ENCODE assay signal across 11 mouse cellular contexts in the genomic region with DNA sequence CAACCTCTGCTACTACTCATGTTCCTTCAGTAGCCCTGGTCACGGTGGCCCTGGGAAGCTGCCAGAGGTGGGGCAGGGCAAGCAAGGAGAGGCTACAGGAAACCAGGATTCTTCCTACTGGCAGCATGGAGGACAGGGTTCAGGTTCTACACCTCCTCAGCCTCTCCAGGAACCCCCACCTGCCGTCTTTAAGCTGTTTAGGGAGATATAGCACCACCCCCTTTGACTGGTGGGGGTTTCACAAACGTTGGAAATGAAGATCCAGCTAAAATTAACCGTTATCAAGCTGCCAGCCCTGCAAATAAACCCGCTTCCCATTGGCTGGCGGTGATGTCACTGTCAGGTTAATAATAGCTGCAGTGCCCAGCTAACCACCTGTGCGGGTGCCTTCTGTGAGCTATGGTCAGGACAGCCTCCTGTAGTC. TPM values are rescaled to one million over a fixed set of nuclear protein-coding genes. Genes with fewer than 3 reads are reported as not detected.
A peak's percentile ranks its signal among the peaks of the same experiment; 100 is the strongest.
DNase-seq lines count a peak whose midpoint lies in the region; ATAC-seq and TF ChIP-seq lines count a peak whose summit lies in the region.
"Had no signal": no experiment of that assay in that cellular context is flagged by ENCODE, and none has a peak within 500 bp of the region (broad histone marks: within the 10 kb centered on the region; RNA-seq: fewer than 3 reads in every experiment).

No protein-coding gene starts in this region.

- peak overlapping the region; percentile 91 for H3K27ac ChIP-seq in forebrain, postnatal 0 days (ENCODE audit: low read depth, low read length)
- H3K27ac ChIP-seq: liver, embryonic 15.5 days had no signal

- peak overlapping the region; percentile 41 for H3K4me2 ChIP-seq in forebrain, postnatal 0 days (ENCODE audit: low read depth)
- H3K4me2 ChIP-seq: liver, embryonic 15.5 days had no signal

- ATAC-seq in forebrain, postnatal 0 days: peak; percentile 56
- no peak for ATAC-seq in activated CD4-positive, CD25-positive, alpha-beta regulatory T cell, adult 4 months

- no peaks in the 10 kb centered on the region for H3K9me3 ChIP-seq in forebrain, postnatal 0 days (ENCODE audit: low read length)
- H3K9me3 ChIP-seq: liver, embryonic 15.5 days had no signal

- peak; percentile 81 for DNase-seq in gastrocnemius, adult 18-20 months (ENCODE audit: low spot score)
- no peak for DNase-seq in gastrocnemius, postnatal 4 days (ENCODE audit: low spot score in 2 of 2)
- DNase-seq in forebrain, postnatal 0 days: peak; percentile 77
- peak; percentile 71 for DNase-seq in heart, postnatal 4 days
- peak; percentile 83 to 89 for DNase-seq in right cerebral cortex, adult 2 months (ENCODE audit: low spot score in 2 of 2)
- DNase-seq in thymus, postnatal 14 days: no peak
- DNase-seq in retina, postnatal 1 day: no peak
- DNase-seq: adrenal gland, postnatal 25 days had no signal

- no peaks in the 10 kb centered on the region for H3K27me3 ChIP-seq in forebrain, postnatal 0 days (ENCODE audit: insufficient read depth, low read length)

- H3K9ac ChIP-seq in forebrain, postnatal 0 days: peak overlapping the region; percentile 47
- H3K9ac ChIP-seq: liver, embryonic 15.5 days had no signal

- 34% methylated on average over 7 of the region's 7 CpGs for WGBS in forebrain, postnatal 0 days

- H3K4me3 ChIP-seq in forebrain, postnatal 0 days (ENCODE audit: low read depth, low read length): no peak overlapping the region
- H3K4me3 ChIP-seq: liver, embryonic 15.5 days had no signal

- H3K4me1 ChIP-seq in forebrain, postnatal 0 days (ENCODE audit: insufficient read depth): peaks cover 48% of the 10 kb centered on the region
- H3K4me1 ChIP-seq: liver, embryonic 15.5 days had no signal

- no peaks in the 10 kb centered on the region for H3K36me3 ChIP-seq in forebrain, postnatal 0 days (ENCODE audit: insufficient read depth)
- H3K36me3 ChIP-seq: liver, embryonic 15.5 days had no signal

- no peak for TF ChIP-seq CTCF in forebrain, postnatal 0 days (IDR thresholded peaks at IDR 0.05; ENCODE audit: low read depth)

RNA-seq across cellular contexts. Expression of gene Eef1a2, which starts 2.3 kb away (rescaled TPM):
- 1,000 to 10,000 TPM; 2,039 to 2,096 TPM for total RNA-seq in gastrocnemius, adult 18-20 months (2021)
- 100 to 1,000 TPM; 639 to 677 TPM for total RNA-seq in gastrocnemius, postnatal 4 days (2021)
- total RNA-seq in forebrain, postnatal 0 days (2014; rRNA removed): 215 and 218 TPM in 2 replicates
- 12.8 and 17.5 TPM in 2 replicates for polyA plus RNA-seq in forebrain, postnatal 0 days (2015; fragmentation: Nextera tagmentation; extraction: Ambion mirVana)
- total RNA-seq in heart, postnatal 4 days (2021): 100 to 1,000 TPM; 460 to 501 TPM
- not detected for polyA plus RNA-seq in activated CD4-positive, CD25-positive, alpha-beta regulatory T cell, adult 4 months (2017; shearing (Covaris generic))
- total RNA-seq: granulocyte monocyte progenitor cell, adult 5-6 weeks had no signal
- polyA plus RNA-seq: liver, embryonic 15.5 days had no signal

RNA-seq across cellular contexts. Expression of gene Kcnq2, which starts 24.0 kb away (rescaled TPM):
- total RNA-seq in gastrocnemius, adult 18-20 months (2021): under 1 TPM in 1 of 2 experiments, not detected in 1; 0.18 TPM
- total RNA-seq in gastrocnemius, postnatal 4 days (2021): not detected
- 113 and 134 TPM in 2 replicates for total RNA-seq in forebrain, postnatal 0 days (2014; rRNA removed)
- polyA plus RNA-seq in forebrain, postnatal 0 days (2015; fragmentation: Nextera tagmentation; extraction: Ambion mirVana): 24.7 and 31.7 TPM in 2 replicates
- under 1 TPM in 1 of 2 experiments, not detected in 1; 0.29 TPM for total RNA-seq in heart, postnatal 4 days (2021)
- not detected for polyA plus RNA-seq in activated CD4-positive, CD25-positive, alpha-beta regulatory T cell, adult 4 months (2017; shearing (Covaris generic))
- total RNA-seq: granulocyte monocyte progenitor cell, adult 5-6 weeks had no signal

RNA-seq across cellular contexts. Expression of gene Ppdpf, which starts 27.9 kb away (rescaled TPM):
- 10 to 100 TPM; 41.7 to 44.5 TPM for total RNA-seq in gastrocnemius, adult 18-20 months (2021)
- total RNA-seq in gastrocnemius, postnatal 4 days (2021): 10 to 100 TPM; 67.4 to 71.2 TPM
- total RNA-seq in forebrain, postnatal 0 days (2014; rRNA removed): 239 and 264 TPM in 2 replicates
- polyA plus RNA-seq in forebrain, postnatal 0 days (2015; fragmentation: Nextera tagmentation; extraction: Ambion mirVana): 402 and 447 TPM in 2 replicates
- 10 to 100 TPM; 65.9 to 66.8 TPM for total RNA-seq in heart, postnatal 4 days (2021)
- polyA plus RNA-seq in activated CD4-positive, CD25-positive, alpha-beta regulatory T cell, adult 4 months (2017; shearing (Covaris generic)): 100 to 1,000 TPM; 179 to 181 TPM

RNA-seq across cellular contexts. Expression of gene Ptk6, which starts 43.5 kb away (rescaled TPM):
- total RNA-seq in gastrocnemius, adult 18-20 months (2021): not detected
- under 1 TPM in 1 of 2 experiments, not detected in 1; 0.10 TPM for total RNA-seq in gastrocnemius, postnatal 4 days (2021)
- not detected in 2 replicates for total RNA-seq in forebrain, postnatal 0 days (2014; rRNA removed)
- polyA plus RNA-seq in forebrain, postnatal 0 days (2015; fragmentation: Nextera tagmentation; extraction: Ambion mirVana): not detected in 2 replicates
- total RNA-seq in heart, postnatal 4 days (2021): not detected
- polyA plus RNA-seq in activated CD4-positive, CD25-positive, alpha-beta regulatory T cell, adult 4 months (2017; shearing (Covaris generic)): not detected
- total RNA-seq: adrenal gland, postnatal 25 days; granulocyte monocyte progenitor cell, adult 5-6 weeks had no signal

RNA-seq across cellular contexts. Expression of gene Srms, which starts 53.9 kb away (rescaled TPM):
- total RNA-seq in gastrocnemius, adult 18-20 months (2021): under 1 TPM; 0.19 to 0.21 TPM
- total RNA-seq in gastrocnemius, postnatal 4 days (2021): not detected
- 0.15 and 0.43 TPM in 2 replicates for total RNA-seq in forebrain, postnatal 0 days (2014; rRNA removed)
- polyA plus RNA-seq in forebrain, postnatal 0 days (2015; fragmentation: Nextera tagmentation; extraction: Ambion mirVana): 0.10 TPM in 1 of 2 replicates, not detected in the other
- under 1 TPM in 1 of 2 experiments, not detected in 1; 0.09 TPM for total RNA-seq in heart, postnatal 4 days (2021)
- under 1 TPM; 0.18 to 0.38 TPM for polyA plus RNA-seq in activated CD4-positive, CD25-positive, alpha-beta regulatory T cell, adult 4 months (2017; shearing (Covaris generic))
- total RNA-seq: granulocyte monocyte progenitor cell, adult 5-6 weeks had no signal

Comparison
In these comparisons a context has a peak if more than half of its experiments do, and no peak if none do; other contexts are left out.
1. DNase-seq: peak in gastrocnemius, adult 18-20 months (single experiment), forebrain, postnatal 0 days (single experiment), heart, postnatal 4 days (single experiment) and right cerebral cortex, adult 2 months (2 of 2); none in gastrocnemius, postnatal 4 days (0 of 2), thymus, postnatal 14 days (single experiment) and retina, postnatal 1 day (single experiment).
2. RNA of gene Kcnq2, which starts 24.0 kb away (total RNA-seq): 113 to 134 TPM in forebrain, postnatal 0 days; 0.29 TPM in heart, postnatal 4 days, 0.18 TPM in gastrocnemius, adult 18-20 months and not detected in gastrocnemius, postnatal 4 days; every median in the first group is over 10 times any median in the second.